Mouse (Mus musculus) G1E (cell line): ENCODE results near the gene Ddx54.

Experiments
- CTCF ChIP-seq: IDR thresholded peaks from 2 replicates; pipeline ENCODE4 v1.5.1; 2012; ENCODE audit warnings: low read depth, low read length, inconsistent platforms, mixed read lengths
- GATA1 ChIP-seq: IDR thresholded peaks from 2 replicates; pipeline ENCODE4 v1.6.1; 2012; ENCODE audit warnings: borderline replicate concordance, low read length, inconsistent platforms, mixed read lengths
- POLR2AphosphoS5 ChIP-seq: IDR thresholded peaks from 2 replicates; pipeline ENCODE4 v1.6.1; 2012; ENCODE audit warnings: low read depth, low read length, inconsistent platforms; ENCODE audit not compliant: insufficient replicate concordance

GRCm38 (mm10) chr5:120645851-120646250, 33.3 kb downstream of the Ddx54 start:
- TF ChIP-seq CTCF (no peak), GATA1 (no peak), POLR2AphosphoS5 (no peak)
